Mouse (Mus musculus): ENCODE data around the gene C7. TPM values are rescaled to one million over a fixed set of nuclear protein-coding genes. Genes with fewer than 3 reads are reported as not detected.

C7 gene
- polyA plus RNA-seq, 1 experiment from 2014 or later = not detected

Other genes starting within 250 kb of the C7 start
- gene Mroh2b, start 165.0 kb downstream of the C7 start, polyA plus RNA-seq (2015; fragmentation: Nextera tagmentation; extraction: Ambion mirVana) = not detected in 2 replicates
- 0.41 and 0.98 TPM in 2 replicates for gene Card6, start 44.8 kb upstream of the C7 start, polyA plus RNA-seq (2015; fragmentation: Nextera tagmentation; extraction: Ambion mirVana)
- 482 and 499 TPM in 2 replicates for gene Rpl37, start 52.9 kb upstream of the C7 start, polyA plus RNA-seq (2015; fragmentation: Nextera tagmentation; extraction: Ambion mirVana)
- 13.9 and 20.1 TPM in 2 replicates for gene Prkaa1, start 80.1 kb upstream of the C7 start, polyA plus RNA-seq (2015; fragmentation: Nextera tagmentation; extraction: Ambion mirVana)
- 16.8 and 21.9 TPM in 2 replicates for gene Ttc33, start 121.8 kb upstream of the C7 start, polyA plus RNA-seq (2015; fragmentation: Nextera tagmentation; extraction: Ambion mirVana)
- gene Ptger4, start 180.4 kb upstream of the C7 start, polyA plus RNA-seq (2015; fragmentation: Nextera tagmentation; extraction: Ambion mirVana) = 2.2 and 2.4 TPM in 2 replicates

Data from liver, embryonic 13.5 days (tissue).